Mouse (Mus musculus) layer of hippocampus, adult 2 months (tissue): ENCODE results near the gene Fam171a1. TPM values are rescaled to one million over a fixed set of nuclear protein-coding genes. Genes with fewer than 3 reads are reported as not detected.

Source experiments
- DNase-seq, 2 experiments: peaks; one replicate each; pipeline ENCODE4 v3.0.0; 2022; ENCODE audit warnings: low spot score in 2 of 2
- H3K27ac ChIP-seq: fragments of 200-600 bp; 2 replicates; pipeline ENCODE4 v1.8.1; 2022
- H3K4me3 ChIP-seq: fragments of 200-600 bp; 2 replicates; pipeline ENCODE4 v1.8.1; 2022; ENCODE audit warnings: mild to moderate bottlenecking
- CTCF ChIP-seq: fragments of 200-600 bp; conservative IDR thresholded peaks from 2 replicates; pipeline ENCODE4 v1.8.1; 2022; ENCODE audit warnings: antibody characterized with exemption, mild to moderate bottlenecking, moderate library complexity
- total RNA-seq, 2 experiments: library from RNA; stranded (reverse); gene quantifications; 2 replicates each; pipeline ENCODE4 v1.2.3; 2021

The Fam171a1 gene
- total RNA-seq, 2 experiments from 2014 or later, result 72.1 to 73.2 TPM

GRCm38 (mm10) chr2:3118969-3119368 is 4.9 kb downstream of the Fam171a1 start:
- no peak for DNase-seq
- no peak for TF ChIP-seq CTCF
- Histone ChIP-seq H3K27ac (peak overlapping the region; percentile 98), H3K4me3 (peak overlapping the region; percentile 85)

DNA sequence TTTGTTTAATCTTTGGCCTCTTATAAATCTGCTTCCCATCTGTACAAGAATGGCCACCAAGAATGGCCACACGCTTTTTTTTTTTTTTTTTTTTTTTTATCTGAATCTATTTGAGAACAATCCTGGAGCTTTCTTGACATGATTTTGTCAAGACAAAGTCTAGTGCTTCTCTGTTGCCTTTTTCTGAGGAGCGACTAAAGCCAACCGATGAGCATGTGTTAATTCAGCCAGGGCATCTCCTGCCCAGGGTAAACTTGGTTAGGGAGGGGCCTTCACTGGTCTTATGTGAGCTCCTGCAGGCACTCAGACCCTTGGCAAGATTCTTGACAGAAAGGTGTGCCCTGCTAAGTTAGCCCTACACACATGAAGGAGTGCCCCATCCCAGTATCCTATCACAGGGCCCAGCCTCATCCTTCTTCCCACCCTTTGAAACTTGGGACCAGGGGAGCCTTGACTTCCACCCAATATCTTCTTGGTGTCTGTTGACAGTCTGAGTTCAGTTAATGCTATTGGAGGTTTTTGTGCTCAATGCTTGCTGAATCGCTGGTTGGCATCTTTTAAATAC is 5.4 kb downstream of the Fam171a1 start:
- no peak for TF ChIP-seq CTCF
- H3K27ac ChIP-seq, result peak overlapping the region; percentile 98
- no peak for DNase-seq
- H3K4me3 ChIP-seq, result peak overlapping the region; percentile 85

DNA sequence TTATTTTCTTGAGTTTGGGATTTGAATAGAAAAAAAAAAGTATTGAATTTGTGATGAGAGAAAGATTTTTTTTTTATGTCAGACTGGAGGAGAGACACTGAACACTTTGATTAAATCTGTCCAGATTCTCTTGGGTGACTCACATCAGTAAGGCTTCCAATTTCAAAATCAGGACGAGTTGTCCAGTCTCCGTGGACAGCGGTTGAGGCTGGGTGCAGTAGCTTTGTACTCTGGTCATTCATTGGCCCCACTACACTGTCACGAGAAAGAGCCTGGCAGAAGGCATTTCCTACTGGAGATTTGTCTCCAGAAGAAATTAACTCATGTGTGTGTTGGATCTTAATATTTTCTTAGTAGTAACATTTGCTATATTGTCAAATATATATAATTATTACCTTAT is 8.5 kb downstream of the Fam171a1 start:
- DNase-seq, result no peak
- no peak overlapping the region for H3K4me3 ChIP-seq
- TF ChIP-seq CTCF, result no peak
- H3K27ac ChIP-seq, result no peak overlapping the region; the same call in 1 of the 2 replicates

DNA sequence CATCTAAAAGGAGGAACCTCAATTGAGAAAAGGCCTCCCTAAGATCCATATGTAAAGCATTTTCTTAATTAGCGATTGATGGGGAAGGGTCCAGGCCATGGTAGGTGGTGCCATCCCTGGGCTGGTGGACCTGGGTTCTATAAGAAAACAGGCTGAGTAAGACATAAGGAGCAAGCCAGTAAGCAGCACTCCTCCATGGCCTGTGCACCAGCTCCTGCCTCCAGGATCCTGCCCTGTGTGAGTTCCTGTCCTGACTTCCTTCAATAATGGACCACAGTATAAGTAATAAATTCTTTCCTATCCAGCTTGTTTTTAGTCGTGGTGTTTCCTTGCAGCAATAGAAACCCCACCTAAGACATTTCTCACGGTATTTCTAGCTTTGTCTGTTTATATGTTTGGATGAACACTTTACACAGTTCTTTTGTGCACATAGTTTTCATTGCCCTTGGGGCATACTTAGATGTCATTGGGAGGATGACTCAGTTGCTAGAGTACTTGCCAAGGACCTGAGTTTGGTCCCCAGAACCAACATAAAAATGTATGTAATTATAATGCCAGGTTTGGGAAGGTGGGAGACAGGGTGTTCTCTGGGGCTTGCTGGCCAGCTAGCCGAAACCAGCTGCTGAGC is 13.3 kb downstream of the Fam171a1 start:
- no peak for DNase-seq
- H3K4me3 ChIP-seq, result no peak overlapping the region
- no peak for TF ChIP-seq CTCF
- no peak overlapping the region for H3K27ac ChIP-seq

GRCm38 (mm10) chr2:3128344-3128871 is 14.4 kb downstream of the Fam171a1 start:
- H3K27ac ChIP-seq, result peak overlapping the region; percentile 28; the same call in 1 of the 2 replicates
- TF ChIP-seq CTCF, result no peak
- DNase-seq, result no peak
- H3K4me3 ChIP-seq, result no peak overlapping the region

GRCm38 (mm10) chr2:3128910-3129309 is 14.9 kb downstream of the Fam171a1 start:
- Histone ChIP-seq H3K27ac (peak overlapping the region; percentile 28; the same call in 1 of the 2 replicates), H3K4me3 (no peak overlapping the region)
- TF ChIP-seq CTCF, result no peak
- DNase-seq, result no peak

DNA sequence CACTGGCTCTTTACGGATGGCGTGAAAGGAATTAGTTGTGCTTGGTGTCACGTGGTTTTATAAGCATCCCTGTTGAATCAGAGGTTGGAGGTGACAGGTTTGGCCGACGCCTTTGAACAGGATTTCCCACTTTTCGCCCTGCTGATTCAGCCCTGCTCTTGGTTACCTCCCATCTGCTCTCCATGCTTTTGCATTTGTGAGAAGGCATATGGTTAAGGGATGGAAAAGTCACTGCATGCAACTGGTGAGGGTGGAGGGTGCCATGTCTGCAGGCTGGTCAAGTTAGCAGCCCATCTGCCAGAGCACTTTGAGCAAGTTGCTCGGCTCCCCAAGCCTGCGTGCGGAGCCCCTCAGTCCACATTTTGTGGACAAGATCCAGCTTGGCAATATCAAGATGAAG is 18.4 kb downstream of the Fam171a1 start:
- peak in 1 of 2 experiments; percentile 31 for DNase-seq
- no peak for TF ChIP-seq CTCF
- Histone ChIP-seq H3K27ac (peak overlapping the region; percentile 55; the same call in 1 of the 2 replicates), H3K4me3 (no peak overlapping the region)

- Histone ChIP-seq H3K4me3 (no peak overlapping the region), H3K27ac (no peak overlapping the region)
- DNase-seq, result no peak
- TF ChIP-seq CTCF, result no peak
Observed at GRCm38 (mm10) chr2:3134580-3135296, 20.7 kb downstream of the Fam171a1 start.

DNA sequence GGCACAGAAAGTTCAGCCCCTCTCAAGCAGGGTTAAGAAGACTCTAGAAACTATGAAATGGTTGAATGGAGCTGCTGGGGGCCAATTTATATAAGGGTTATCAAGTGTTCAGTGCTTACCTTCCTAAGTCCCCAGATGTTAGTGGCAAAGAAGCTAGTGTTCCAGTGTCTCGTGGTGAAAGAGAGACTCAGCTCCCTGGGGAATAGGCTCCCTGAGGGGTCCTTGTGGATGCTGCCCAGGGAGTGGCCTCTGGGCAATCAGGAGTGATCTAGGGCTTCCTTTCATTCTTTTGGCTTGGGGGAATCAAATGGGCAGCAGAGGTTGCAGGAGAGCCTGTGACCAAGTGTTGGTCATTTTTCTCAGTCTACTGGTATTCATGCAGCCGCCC is 21.3 kb downstream of the Fam171a1 start:
- no peak for TF ChIP-seq CTCF
- no peak for DNase-seq
- Histone ChIP-seq H3K4me3 (no peak overlapping the region), H3K27ac (no peak overlapping the region)

DNA sequence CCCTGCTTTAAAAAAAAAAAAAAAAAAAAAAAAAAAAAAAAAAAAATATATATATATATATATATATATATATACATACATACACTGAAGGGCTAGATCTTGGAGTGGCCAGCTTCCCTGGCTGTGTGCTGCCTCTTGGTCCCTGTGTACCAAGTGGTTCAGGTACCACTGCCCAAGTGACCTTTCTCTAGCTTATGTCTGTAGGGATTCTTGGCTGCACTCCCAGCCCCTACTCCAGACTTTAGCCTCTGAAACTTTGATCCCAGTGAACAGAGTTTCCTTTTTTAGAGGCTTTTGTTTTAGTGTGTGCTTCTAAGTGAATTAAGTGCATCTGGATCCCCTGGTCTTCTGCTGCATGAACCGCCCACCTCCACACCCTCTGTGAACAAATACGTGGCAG is 24.3 kb downstream of the Fam171a1 start:
- Histone ChIP-seq H3K4me3 (no peak overlapping the region), H3K27ac (peak overlapping the region; percentile 82)
- TF ChIP-seq CTCF, result no peak
- no peak for DNase-seq

GRCm38 (mm10) chr2:3139065-3139464 is 25.0 kb downstream of the Fam171a1 start:
- peak overlapping the region; percentile 82 for H3K27ac ChIP-seq
- no peak overlapping the region for H3K4me3 ChIP-seq
- DNase-seq, result no peak
- TF ChIP-seq CTCF, result no peak

- no peak for TF ChIP-seq CTCF
- H3K27ac ChIP-seq, result peak overlapping the region; percentile 82
Observed at GRCm38 (mm10) chr2:3139578-3139977, 25.6 kb downstream of the Fam171a1 start.

GRCm38 (mm10) chr2:3140585-3140984 is 26.6 kb downstream of the Fam171a1 start:
- no peak for DNase-seq
- TF ChIP-seq CTCF, result no peak
- H3K4me3 ChIP-seq, result no peak overlapping the region
- peak overlapping the region; percentile 82 for H3K27ac ChIP-seq

More at GRCm38 (mm10) chr2:3139578-3139977, 25.6 kb downstream of the Fam171a1 start:
- no peak overlapping the region for H3K4me3 ChIP-seq
- no peak for DNase-seq
